Mouse (Mus musculus): ENCODE data around the gene Rgl3. TPM values are rescaled to one million over a fixed set of nuclear protein-coding genes. Genes with fewer than 3 reads are reported as not detected.

Rgl3 gene
- total and polyA plus RNA-seq, 3 experiments: not detected

- Histone ChIP-seq H3K27ac (ENCODE audit: insufficient read depth, low read depth) (no peak overlapping the region), H3K4me1 (ENCODE audit: control insufficient read depth in 1 of 2, insufficient read depth in 2 of 2) (peaks cover 11 to 17% of the 10 kb centered on the region in 2 experiments), H3K4me3 (replicated peaks in 1 of 3; ENCODE audit: low read depth in 2 of 3, low read length in 2 of 3, poor library complexity in 1 of 3) (no peak overlapping the region), H3K9me3 (replicated peaks; ENCODE audit: low read length) (no peaks in the 10 kb centered on the region), H3K79me2 (replicated peaks; ENCODE audit: control insufficient read depth, extremely low read depth, insufficient read depth, poor library complexity, severe bottlenecking) (0 out of 2 replicates have a peak, but pooled peaks cover 3% of the 10 kb centered on the region), H3K4me2 (ENCODE audit: insufficient read depth, low read depth, poor library complexity, severe bottlenecking) (no peak overlapping the region), H3K27me3 (replicated peaks) (peaks cover 33% of the 10 kb centered on the region), H3K9ac (ENCODE audit: insufficient read depth, low read depth) (no peak overlapping the region), H3K36me3 (replicated peaks in 1 of 2; ENCODE audit: control insufficient read depth in 1 of 2, insufficient read depth in 1 of 2, low read length in 1 of 2) (peaks cover 3% of the 10 kb centered on the region in 2 experiments)
- in situ Hi-C loops (cut with MboI; ENCODE audit: low pct_ligation_motif_present, low pct_unique_long_range_greater_than_20kb, low sequenced_read_pairs) (no loop called here), dilution Hi-C loops (cut with MboI; ENCODE audit: extremely low pct_ligation_motif_present, extremely low pct_unique_long_range_greater_than_20kb, low sequenced_read_pairs) (no loop called here)
- no peak for DNase-seq (ENCODE audit: extremely low read depth)
- TF ChIP-seq MYC (IDR thresholded peaks at IDR 0.05; ENCODE audit: low read depth, low read length): no peak
- no peak for TF ChIP-seq TCF12 (IDR thresholded peaks at IDR 0.05; ENCODE audit: low read depth, low read length)
- TF ChIP-seq USF1 (IDR thresholded peaks at IDR 0.05; ENCODE audit: low read depth, low read length): no peak
- no peak for TF ChIP-seq ZKSCAN1 (IDR thresholded peaks at IDR 0.05; ENCODE audit: borderline replicate concordance, low read depth, low read length)
- TF ChIP-seq POLR2AphosphoS2 (IDR thresholded peaks at IDR 0.05; ENCODE audit: low read depth, low read length): no peak
- TF ChIP-seq ETS1 (conservative IDR thresholded peaks at IDR 0.05; ENCODE audit: low read depth, low read length): no peak
- no peak for TF ChIP-seq MAZ (IDR thresholded peaks at IDR 0.05; ENCODE audit: low read depth, low read length)
- no peak for TF ChIP-seq KAT2A (IDR thresholded peaks at IDR 0.05; ENCODE audit: insufficient replicate concordance, low read length)
- TF ChIP-seq HCFC1 (IDR thresholded peaks at IDR 0.05; ENCODE audit: low read depth, low read length): no peak
- no peak for TF ChIP-seq ZC3H11A (IDR thresholded peaks at IDR 0.05; ENCODE audit: low read depth, low read length)
- TF ChIP-seq EP300 (IDR thresholded peaks at IDR 0.05; ENCODE audit: low read length): no peak
- TF ChIP-seq NRF1 (IDR thresholded peaks at IDR 0.05; ENCODE audit: low read depth, low read length): no peak
Observed at GRCm38 (mm10) chr9:21958372-21958771, 30.9 kb downstream of the Rgl3 start.

DNA sequence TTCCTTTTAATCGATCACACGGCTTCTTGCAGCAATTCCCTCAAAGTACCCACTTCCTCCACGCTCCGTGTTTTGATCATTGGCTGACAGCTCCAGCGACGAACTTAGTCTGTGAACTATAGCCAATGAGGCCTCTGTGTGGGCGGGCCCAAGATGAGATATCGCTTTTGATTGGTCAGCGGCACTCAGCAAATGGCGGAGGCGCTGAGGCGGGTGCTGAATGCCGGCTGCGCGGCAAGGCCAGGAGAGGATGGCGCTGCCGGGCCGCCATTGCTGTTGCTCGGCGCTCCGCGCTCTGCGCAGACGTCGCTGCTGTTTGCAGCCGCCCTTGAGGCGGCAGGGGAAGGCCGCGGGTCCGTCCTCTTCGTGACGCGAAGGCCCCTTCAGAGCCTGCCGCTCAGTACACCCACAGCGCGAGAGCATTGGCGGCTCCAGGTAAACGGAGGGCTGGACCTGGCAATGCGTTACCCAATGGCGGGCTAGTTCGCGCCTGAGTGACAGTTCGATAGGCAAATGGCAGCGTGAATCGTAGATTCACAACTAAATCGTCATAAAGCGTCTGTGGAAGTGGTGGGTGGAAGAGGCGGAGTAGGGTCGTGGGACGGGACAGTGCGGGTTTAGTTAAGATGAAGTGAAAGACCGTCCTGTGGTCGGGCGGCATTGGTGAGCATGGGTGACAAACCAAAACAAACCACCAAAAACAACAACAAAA lies 33.5 kb downstream of the Rgl3 start, which contains the start of gene Swsap1:
Gene Swsap1 (plus strand): TSS at position 186 of the 712 bp plus-strand sequence.
- Histone ChIP-seq H3K4me1 (ENCODE audit: control insufficient read depth in 1 of 2, insufficient read depth in 2 of 2) (peaks cover 2 to 10% of the 10 kb centered on the region in 2 experiments; a peak in 3 of 4 replicates), H3K79me2 (replicated peaks; ENCODE audit: control insufficient read depth, extremely low read depth, insufficient read depth, poor library complexity, severe bottlenecking) (0 out of 2 replicates have a peak, but pooled peaks cover 3% of the 10 kb centered on the region), H3K9ac (ENCODE audit: insufficient read depth, low read depth) (peak within 1 kb of the TSS; percentile 89), H3K4me3 (replicated peaks in 1 of 3; ENCODE audit: low read depth in 2 of 3, low read length in 2 of 3, poor library complexity in 1 of 3) (peak within 1 kb of the TSS; percentile 59 to 79 (median 77)), H3K27ac (ENCODE audit: insufficient read depth, low read depth) (peak within 1 kb of the TSS; percentile 84), H3K4me2 (ENCODE audit: insufficient read depth, low read depth, poor library complexity, severe bottlenecking) (peak within 1 kb of the TSS; percentile 88), H3K36me3 (replicated peaks in 1 of 2; ENCODE audit: control insufficient read depth in 1 of 2, insufficient read depth in 1 of 2, low read length in 1 of 2) (peaks cover 3% of the 10 kb centered on the region in 2 experiments), H3K9me3 (replicated peaks; ENCODE audit: low read length) (peaks cover 3% of the 10 kb centered on the region), H3K27me3 (replicated peaks) (peaks cover 6% of the 10 kb centered on the region)
- DNase-seq (ENCODE audit: extremely low read depth): peak; percentile 98
- in situ Hi-C loops (cut with MboI; ENCODE audit: low pct_ligation_motif_present, low pct_unique_long_range_greater_than_20kb, low sequenced_read_pairs): no loop called here
- dilution Hi-C loops (cut with MboI; ENCODE audit: extremely low pct_ligation_motif_present, extremely low pct_unique_long_range_greater_than_20kb, low sequenced_read_pairs): no loop called here
- TF ChIP-seq ZKSCAN1 (IDR thresholded peaks at IDR 0.05; ENCODE audit: borderline replicate concordance, low read depth, low read length): no peak
- no peak for TF ChIP-seq CHD1 (IDR thresholded peaks at IDR 0.05; ENCODE audit: low read depth, low read length)
- TF ChIP-seq ELF1 (IDR thresholded peaks at IDR 0.05; ENCODE audit: low read depth, low read length): peak; percentile 77
- peak; percentile 45 for TF ChIP-seq NELFE (IDR thresholded peaks at IDR 0.05; ENCODE audit: low read depth, low read length)
- TF ChIP-seq PAX5 (IDR thresholded peaks at IDR 0.05; ENCODE audit: low read length): no peak
- peak; percentile 14; the same call in 1 of the 2 replicates for TF ChIP-seq BHLHE40 (IDR thresholded peaks at IDR 0.05; ENCODE audit: low read depth, low read length)
- TF ChIP-seq MYC (IDR thresholded peaks at IDR 0.05; ENCODE audit: low read depth, low read length): 0 out of 2 replicates have a peak, but pooled peaks have one; percentile 42
- peak; percentile 90 for TF ChIP-seq CHD2 (IDR thresholded peaks at IDR 0.05; ENCODE audit: low read length)
- no peak for TF ChIP-seq CTCF (conservative IDR thresholded peaks at IDR 0.05 in 1 of 2, IDR thresholded peaks at IDR 0.05 in 1 of 2; ENCODE audit: low read depth in 2 of 2, low read length in 2 of 2)
- TF ChIP-seq EP300 (IDR thresholded peaks at IDR 0.05; ENCODE audit: low read length): no peak
- TF ChIP-seq SIN3A (IDR thresholded peaks at IDR 0.05; ENCODE audit: low read length): no peak; the same call in 1 of the 2 replicates
- no peak for TF ChIP-seq SMC3 (IDR thresholded peaks at IDR 0.05; ENCODE audit: low read depth, low read length)
- TF ChIP-seq ZC3H11A (IDR thresholded peaks at IDR 0.05; ENCODE audit: low read depth, low read length): no peak
- TF ChIP-seq TCF12 (IDR thresholded peaks at IDR 0.05; ENCODE audit: low read depth, low read length): peak; percentile 61; the same call in 1 of the 2 replicates
- TF ChIP-seq MXI1 (IDR thresholded peaks at IDR 0.05; ENCODE audit: low read depth, low read length): peak; percentile 65; the same call in 1 of the 2 replicates
- no peak for TF ChIP-seq KAT2A (IDR thresholded peaks at IDR 0.05; ENCODE audit: insufficient replicate concordance, low read length)
- peak; percentile 62 for TF ChIP-seq IRF4 (IDR thresholded peaks at IDR 0.05; ENCODE audit: low read depth, low read length)
- no peak for TF ChIP-seq USF1 (IDR thresholded peaks at IDR 0.05; ENCODE audit: low read depth, low read length)
- TF ChIP-seq NRF1 (IDR thresholded peaks at IDR 0.05; ENCODE audit: low read depth, low read length): peak; percentile 61
- peak; percentile 59; the same call in 1 of the 2 replicates for TF ChIP-seq MAX (IDR thresholded peaks at IDR 0.05; ENCODE audit: low read length)
- TF ChIP-seq HCFC1 (IDR thresholded peaks at IDR 0.05; ENCODE audit: low read depth, low read length): peak; percentile 75
- TF ChIP-seq POLR2AphosphoS2 (IDR thresholded peaks at IDR 0.05; ENCODE audit: low read depth, low read length): no peak
- TF ChIP-seq UBTF (IDR thresholded peaks at IDR 0.05; ENCODE audit: low read depth, low read length): no peak
- no peak for TF ChIP-seq RAD21 (IDR thresholded peaks at IDR 0.05; ENCODE audit: low read depth, low read length)
- TF ChIP-seq ETS1 (conservative IDR thresholded peaks at IDR 0.05; ENCODE audit: low read depth, low read length): no peak
- TF ChIP-seq POLR2A (IDR thresholded peaks at IDR 0.05; ENCODE audit: low read depth, low read length): peak; percentile 84
- TF ChIP-seq TBP (conservative IDR thresholded peaks at IDR 0.05; ENCODE audit: low read depth, low read length): peak; percentile 73; the same call in 1 of the 2 replicates
- no peak for TF ChIP-seq E2F4 (IDR thresholded peaks at IDR 0.05; ENCODE audit: insufficient replicate concordance, low read depth, low read length)
- TF ChIP-seq MAZ (IDR thresholded peaks at IDR 0.05; ENCODE audit: low read depth, low read length): no peak
